Mouse (Mus musculus) cerebellum, postnatal 10 days (tissue): Measurements from ENCODE around the gene 4933407L21Rik.

Source experiments
- DNase-seq, 2 experiments: peaks; one replicate each; pipeline ENCODE4 v3.0.0; 2021; ENCODE audit warnings: mixed read lengths in 2 of 2

Gene 4933407L21Rik

DNA sequence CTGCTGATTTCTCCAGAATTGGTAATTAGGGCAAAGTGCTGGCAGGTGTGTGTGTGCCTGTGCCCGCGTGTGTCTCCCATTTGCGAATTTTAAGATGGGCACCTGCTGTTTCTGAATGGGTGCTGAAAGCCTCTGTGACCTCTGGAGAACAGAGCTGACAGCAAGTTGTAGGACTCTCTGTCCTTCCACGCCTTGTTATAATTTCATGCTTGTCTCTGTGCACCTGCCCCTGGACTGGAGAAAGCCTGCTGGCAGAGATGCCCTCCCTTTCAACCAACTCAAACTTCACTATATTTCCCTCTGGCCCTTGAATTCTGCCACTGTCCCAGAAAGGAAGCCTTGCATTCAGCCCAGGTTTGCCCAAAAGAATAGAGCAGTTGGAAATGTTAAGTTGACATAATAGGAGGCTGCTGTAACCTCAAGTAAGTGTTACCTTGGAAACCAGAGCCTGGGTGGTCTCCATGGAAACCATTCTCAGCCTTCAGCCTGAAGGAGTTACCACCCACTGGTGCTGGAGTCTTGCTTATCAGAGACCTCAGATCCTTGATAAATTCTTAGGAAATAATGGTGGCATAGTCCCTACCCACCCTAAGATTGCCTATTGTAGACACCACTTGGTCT lies 11.3 kb upstream of the 4933407L21Rik start:
- DNase-seq: peak in 1 of 2 experiments; percentile 52

GRCm38 (mm10) chr1:85919621-85920020 lies 8.7 kb upstream of the 4933407L21Rik start:
- DNase-seq: no peak

DNA sequence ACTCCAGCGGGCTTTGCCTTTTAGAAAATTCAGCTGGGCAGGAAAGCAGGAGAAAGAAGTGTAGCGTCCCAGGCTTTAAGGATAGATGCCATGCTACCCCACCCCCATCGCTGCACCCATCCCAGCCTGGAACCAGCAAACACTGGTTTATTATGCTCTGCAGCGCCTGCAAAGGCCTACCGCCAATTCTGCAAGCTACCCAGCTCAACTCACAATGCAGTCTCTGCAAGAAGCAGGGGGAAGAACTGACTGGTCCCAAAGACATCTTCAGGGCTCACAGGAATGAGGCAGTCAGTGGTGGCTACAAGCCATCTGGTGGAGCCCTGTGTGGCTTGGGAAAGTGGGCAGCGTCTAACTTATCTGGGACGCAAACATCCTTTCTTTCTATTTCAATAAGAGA lies 6.6 kb upstream of the 4933407L21Rik start:
- DNase-seq: peak in 1 of 2 experiments; percentile 70

DNA sequence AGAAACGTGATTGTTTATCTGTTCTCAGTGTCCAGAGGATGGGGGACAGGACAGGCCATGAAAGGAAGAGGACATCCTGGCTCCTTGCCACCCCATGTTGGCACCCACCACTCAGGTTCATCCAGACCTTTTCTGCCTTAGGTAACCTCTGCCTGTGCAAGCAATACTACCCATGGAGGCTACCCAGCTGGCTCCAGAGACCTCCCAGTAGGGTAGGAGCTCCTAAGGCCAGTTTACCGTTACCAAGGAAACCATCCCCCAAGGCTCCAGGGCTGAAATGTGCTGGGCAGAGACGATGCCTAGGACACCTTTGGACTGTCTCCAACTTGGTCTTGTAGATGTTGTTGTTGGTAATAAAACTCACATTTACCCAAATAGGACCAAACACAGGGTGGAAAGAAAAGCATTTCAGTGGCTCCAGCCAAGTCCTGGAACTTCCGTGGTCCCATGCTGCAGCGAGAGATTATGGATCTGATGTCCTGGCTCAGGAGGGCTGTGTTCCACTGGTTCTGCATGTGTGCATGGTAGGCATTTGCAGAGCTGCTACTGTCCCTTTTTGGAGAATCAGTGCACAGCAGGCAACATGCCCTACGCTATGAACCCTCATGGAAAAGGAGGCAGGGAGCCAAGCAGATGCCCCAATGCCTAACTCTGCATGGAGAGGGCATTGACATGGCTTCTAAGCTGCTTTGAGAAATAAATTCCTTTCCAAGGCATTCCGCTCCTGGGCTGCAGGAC lies 6.0 kb upstream of the 4933407L21Rik start:
- peak; percentile 71 for DNase-seq

- DNase-seq: no peak
Measured at GRCm38 (mm10) chr1:85922865-85923211, 5.4 kb upstream of the 4933407L21Rik start.

DNA sequence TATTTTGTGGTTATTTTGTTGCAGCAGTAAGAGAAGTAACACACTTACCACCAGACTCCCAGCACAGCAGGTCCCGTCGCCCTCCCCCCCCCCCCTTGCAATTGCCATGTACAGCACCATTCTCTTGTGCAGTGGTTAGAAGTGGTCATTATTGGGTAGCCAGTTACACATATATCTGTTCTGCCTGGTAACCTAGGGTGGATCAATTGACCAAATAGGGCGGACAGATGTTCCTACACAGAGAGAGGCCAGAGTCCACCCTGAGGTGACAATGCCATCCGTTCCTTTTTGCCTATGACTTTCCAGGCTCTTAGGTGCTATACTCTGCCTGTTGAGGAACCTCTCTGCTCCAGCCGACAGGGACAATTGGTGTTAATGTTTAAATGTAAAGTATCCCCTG lies 3.1 kb upstream of the 4933407L21Rik start:
- no peak for DNase-seq

DNA sequence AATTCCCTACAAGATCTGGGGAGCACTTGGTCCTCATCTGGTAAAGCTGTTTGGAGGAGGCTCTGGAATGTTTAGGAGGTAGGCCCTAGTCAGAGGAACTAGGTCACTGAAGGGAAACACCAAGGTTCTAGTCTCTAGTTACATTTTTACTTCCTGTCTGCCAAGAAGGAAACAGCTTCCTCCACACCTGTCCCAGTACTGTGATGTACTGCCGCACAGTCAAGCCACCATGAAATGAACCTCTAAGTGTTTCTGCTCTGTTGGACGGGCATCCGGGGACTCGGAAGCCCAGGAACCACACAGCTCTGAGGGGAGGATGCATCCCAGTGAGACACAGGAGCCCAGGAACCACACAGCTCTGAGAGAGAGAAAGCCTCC lies 394 bp downstream of the 4933407L21Rik start:
- no peak for DNase-seq

DNA sequence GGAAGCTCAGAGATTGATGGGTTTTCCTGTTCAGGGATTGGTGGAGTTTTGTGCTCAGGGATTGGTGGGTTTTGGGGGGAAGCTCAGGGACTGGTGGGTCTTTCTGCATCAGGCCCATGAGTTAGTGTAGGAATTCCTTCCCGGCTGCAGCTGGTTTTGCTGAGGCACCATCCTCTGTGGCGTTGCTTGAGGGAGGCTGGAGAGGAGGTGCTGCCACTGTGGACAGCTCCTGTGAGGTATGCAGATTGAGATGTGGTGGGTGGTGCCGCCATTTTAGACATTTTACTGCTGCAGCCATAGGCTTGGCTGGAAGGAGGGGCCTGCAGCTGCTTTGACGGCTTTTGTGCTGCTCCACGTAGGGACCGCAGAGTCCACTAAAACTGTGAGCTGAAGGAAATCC lies 1.1 kb downstream of the 4933407L21Rik start:
- no peak for DNase-seq

DNA sequence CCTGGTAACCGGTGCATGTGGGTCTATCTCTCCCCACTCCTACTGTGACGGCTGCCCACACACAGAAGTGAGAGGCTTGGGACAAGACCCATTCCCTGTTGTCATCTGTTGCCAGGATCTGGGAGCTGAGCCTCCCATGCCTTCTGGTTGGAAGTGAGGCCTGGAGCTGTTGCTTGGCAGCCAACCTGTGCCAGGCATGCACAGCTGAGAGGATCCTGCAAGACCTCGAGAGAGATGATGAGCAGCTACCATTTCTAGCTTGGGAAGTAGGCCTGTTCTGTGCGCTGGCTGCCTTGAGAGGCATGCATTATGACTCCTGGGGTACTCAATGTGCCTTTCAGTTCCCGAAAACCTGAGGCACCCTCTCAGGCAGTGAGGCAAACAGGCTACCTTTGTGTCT lies 2.9 kb downstream of the 4933407L21Rik start:
- peak; percentile 55 to 68 for DNase-seq

- DNase-seq: no peak
Measured at GRCm38 (mm10) chr1:85933226-85933625, 4.9 kb downstream of the 4933407L21Rik start.

- no peak for DNase-seq
Measured at GRCm38 (mm10) chr1:85933631-85934465, 5.6 kb downstream of the 4933407L21Rik start.

GRCm38 (mm10) chr1:85934560-85934959 lies 6.3 kb downstream of the 4933407L21Rik start:
- no peak for DNase-seq

GRCm38 (mm10) chr1:85935148-85935852 lies 7.0 kb downstream of the 4933407L21Rik start:
- DNase-seq: peak; percentile 79 to 85

GRCm38 (mm10) chr1:85936265-85936664 lies 8.0 kb downstream of the 4933407L21Rik start:
- peak; percentile 51 to 56 for DNase-seq

GRCm38 (mm10) chr1:85937323-85937722 lies 9.0 kb downstream of the 4933407L21Rik start:
- DNase-seq: no peak

DNA sequence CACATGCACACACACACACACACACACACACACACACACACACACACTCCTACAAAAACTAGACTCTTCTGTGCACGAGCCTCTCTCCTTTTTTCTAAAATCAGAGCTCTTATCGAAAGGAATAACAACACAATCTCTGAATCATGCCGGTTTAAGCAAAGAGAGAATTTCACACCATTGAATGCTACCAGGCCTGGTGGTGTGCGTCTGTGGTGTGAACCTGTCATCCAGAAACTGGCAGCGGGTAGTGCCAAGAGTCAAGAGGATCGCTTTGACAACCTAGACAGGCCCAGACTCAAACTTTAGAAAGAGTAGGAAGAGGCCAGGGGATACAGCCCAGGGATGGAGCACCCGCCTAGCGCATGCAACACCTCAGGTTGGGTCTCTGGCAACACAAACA lies 14.0 kb downstream of the 4933407L21Rik start:
- DNase-seq: no peak

- no peak for DNase-seq
Measured at GRCm38 (mm10) chr1:85949085-85949684, 20.9 kb downstream of the 4933407L21Rik start.

GRCm38 (mm10) chr1:85955150-85955549 lies 26.9 kb downstream of the 4933407L21Rik start:
- no peak for DNase-seq

- no peak for DNase-seq
Measured at GRCm38 (mm10) chr1:85957290-85957689, 29.0 kb downstream of the 4933407L21Rik start.

DNA sequence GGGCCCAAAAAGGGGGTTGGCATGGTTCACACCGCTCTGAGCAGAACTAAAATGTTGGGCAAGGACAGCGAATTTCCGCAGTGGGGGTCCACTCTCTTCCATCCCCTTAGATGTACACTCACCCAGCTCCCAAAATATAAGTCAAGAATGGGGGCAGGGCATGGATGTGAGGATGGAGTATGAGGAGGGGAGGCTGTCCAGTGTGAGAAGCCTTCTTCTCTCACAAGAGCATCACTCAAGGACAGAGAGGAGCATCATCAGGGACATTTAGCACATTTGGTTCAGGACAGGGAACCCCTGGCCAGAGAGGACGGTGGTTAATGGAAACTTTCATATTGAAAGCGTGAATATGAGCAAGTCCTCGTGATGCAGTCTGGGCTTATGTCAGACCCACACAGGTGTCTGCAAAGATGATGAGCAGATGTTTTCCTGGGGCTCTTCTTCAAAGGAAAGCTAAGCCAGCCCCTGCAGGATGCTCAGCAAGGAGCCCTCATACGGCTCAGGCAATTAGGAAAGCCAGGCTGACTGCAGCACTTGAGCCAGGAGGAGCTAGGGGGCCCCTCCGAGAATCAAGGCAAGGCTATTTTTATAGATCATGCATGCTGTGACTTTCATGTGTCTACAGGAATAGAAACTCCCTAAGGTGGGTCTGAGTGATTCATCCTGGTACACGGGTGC lies 29.8 kb downstream of the 4933407L21Rik start:
- no peak for DNase-seq

DNA sequence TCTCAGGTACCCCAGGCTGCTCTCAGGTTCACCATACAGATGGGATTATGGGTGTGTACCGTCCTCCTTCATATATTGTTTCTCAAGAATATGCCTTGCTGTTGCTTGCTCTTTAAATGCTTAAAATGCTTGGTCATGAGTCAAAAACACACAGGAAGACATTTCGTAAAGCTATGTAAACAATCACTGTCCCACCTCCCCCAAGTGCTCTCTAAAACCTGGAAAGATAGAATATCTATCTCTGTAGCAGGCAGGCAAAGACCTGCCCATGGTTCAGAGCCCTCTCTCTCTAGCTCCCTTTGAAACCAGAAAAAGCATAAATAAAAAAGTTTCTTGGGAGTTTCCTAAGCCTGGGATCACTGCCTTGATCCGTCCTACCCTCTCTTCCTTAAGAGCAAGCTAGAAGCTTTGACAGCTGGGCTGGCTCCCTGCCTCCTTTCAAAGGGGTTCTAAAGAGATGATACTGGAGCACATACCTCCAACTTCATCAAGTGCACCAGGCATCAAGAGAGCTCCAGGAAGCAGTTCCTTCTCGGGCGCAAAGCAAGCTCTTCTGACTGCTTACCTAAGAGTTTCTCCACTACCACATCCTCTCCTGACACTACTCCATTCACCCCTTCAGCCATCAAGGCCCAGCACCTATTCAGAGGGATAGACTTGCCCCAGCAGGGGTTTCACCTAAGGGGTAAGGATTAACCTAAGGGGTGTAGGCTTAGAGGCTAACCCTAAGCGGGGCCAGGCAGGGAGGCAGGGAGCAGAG lies 31.0 kb downstream of the 4933407L21Rik start:
- DNase-seq: no peak
